Mouse (Mus musculus) CH12.LX (cell line): ENCODE measurements around the gene Slc38a3.

ENCODE experiments used
- CHD2 ChIP-seq: IDR thresholded peaks from 2 replicates; pipeline ENCODE4 v1.6.1; 2011; ENCODE audit warnings: low read length, improper control_type of control experiment
- CTCF ChIP-seq, 2 experiments: IDR thresholded peaks in 1 of 2; conservative IDR thresholded peaks in 1 of 2; 2 replicates each; pipeline ENCODE4 v1.5.1; 2011 to 2012; ENCODE audit warnings: low read depth in 2 of 2, low read length in 2 of 2, improper control_type of control experiment in 1 of 2, inconsistent platforms in 1 of 2, mild to moderate bottlenecking in 1 of 2, moderate library complexity in 1 of 2
- ETS1 ChIP-seq: conservative IDR thresholded peaks from 2 replicates; pipeline ENCODE4 v1.6.1; 2012; ENCODE audit warnings: low read depth, mild to moderate bottlenecking, inconsistent platforms, low read length, improper control_type of control experiment, moderate library complexity
- IRF4 ChIP-seq: IDR thresholded peaks from 2 replicates; pipeline ENCODE4 v1.6.1; 2014; ENCODE audit warnings: low read depth, mild to moderate bottlenecking, inconsistent platforms, low read length, improper control_type of control experiment
- MEF2A ChIP-seq: IDR thresholded peaks from 2 replicates; pipeline ENCODE4 v1.6.1; 2014; ENCODE audit warnings: low read depth, mild to moderate bottlenecking, inconsistent platforms, low read length, improper control_type of control experiment, borderline replicate concordance
- NELFE ChIP-seq: IDR thresholded peaks from 2 replicates; pipeline ENCODE4 v1.6.1; 2011; ENCODE audit warnings: low read depth, low read length, improper control_type of control experiment
- POLR2A ChIP-seq: IDR thresholded peaks from 2 replicates; pipeline ENCODE4 v1.6.1; 2011; ENCODE audit warnings: low read depth, mild to moderate bottlenecking, improper control_type of control experiment, low read length
- RAD21 ChIP-seq: IDR thresholded peaks from 2 replicates; pipeline ENCODE4 v1.6.1; 2011; ENCODE audit warnings: low read depth, mild to moderate bottlenecking, low read length, improper control_type of control experiment, moderate library complexity
- ZKSCAN1 ChIP-seq: IDR thresholded peaks from 2 replicates; pipeline ENCODE4 v1.6.1; 2012; ENCODE audit warnings: low read depth, inconsistent platforms, low read length, improper control_type of control experiment, borderline replicate concordance

DNA sequence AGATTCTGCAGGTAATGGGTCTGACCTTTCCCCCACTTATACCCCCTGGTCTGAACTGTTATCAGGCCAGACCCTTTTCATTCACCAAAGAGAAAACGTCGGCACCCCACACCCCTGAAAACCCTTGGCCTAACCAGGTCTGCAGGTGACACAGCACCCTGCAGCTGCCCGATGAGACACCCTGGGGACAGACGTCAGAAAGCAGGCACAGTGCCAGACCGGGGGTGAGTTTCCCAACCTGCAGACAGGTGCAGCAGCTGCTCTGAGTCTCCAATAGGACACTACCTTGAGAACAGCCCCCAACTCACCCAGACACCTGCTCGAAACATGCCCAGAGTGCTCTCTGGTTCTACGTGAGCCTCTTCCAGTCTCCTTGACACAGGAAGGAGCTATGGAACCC, 19.6 kb upstream of the Slc38a3 start:
- TF ChIP-seq CTCF (conservative IDR thresholded peaks at IDR 0.05 in 1 of 2, IDR thresholded peaks at IDR 0.05 in 1 of 2; ENCODE audit: low read depth in 2 of 2, low read length in 2 of 2) = no peak
- TF ChIP-seq MEF2A = no peak
- TF ChIP-seq POLR2A = no peak
- TF ChIP-seq ZKSCAN1 = no peak
- TF ChIP-seq NELFE = no peak
- TF ChIP-seq RAD21 = no peak
- TF ChIP-seq ETS1 = no peak
- no peak for TF ChIP-seq CHD2
- TF ChIP-seq IRF4 = no peak
